Mouse (Mus musculus): ENCODE measurements around the gene Dlg1.

DNA sequence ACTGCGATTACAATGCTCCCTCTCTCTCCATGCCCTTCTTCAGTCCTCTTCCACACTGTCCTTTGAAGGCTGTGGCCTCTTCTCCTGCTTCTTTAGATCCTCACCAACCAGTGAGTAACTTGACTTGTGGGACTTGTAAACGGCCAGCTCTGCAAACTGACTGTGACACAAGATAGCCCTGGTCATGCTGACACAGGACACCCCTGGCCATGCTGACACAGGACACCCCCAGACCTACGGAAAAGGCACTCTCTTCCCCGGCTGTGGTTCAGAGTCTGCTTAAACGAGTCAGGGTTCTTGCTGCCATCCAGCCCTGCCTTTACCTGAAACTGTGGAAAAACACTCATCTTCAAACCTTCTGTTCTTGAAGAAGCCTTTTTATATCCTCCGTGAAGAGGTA is 36.9 kb upstream of the Dlg1 start:
- TF ChIP-seq CTCF (IDR thresholded peaks at IDR 0.05; ENCODE audit: low read depth, low read length), result no peak
- no peak for TF ChIP-seq TAL1 (conservative IDR thresholded peaks at IDR 0.05; ENCODE audit: low read depth, low read length)
- TF ChIP-seq POLR2AphosphoS5 (IDR thresholded peaks at IDR 0.05; ENCODE audit: insufficient replicate concordance, low read depth, low read length), result no peak
